Mouse (Mus musculus): Measurements from ENCODE around the gene Krtap4-6. TPM values are rescaled to one million over a fixed set of nuclear protein-coding genes. Genes with fewer than 3 reads are reported as not detected.
"Not testable (repeated sequence)": the region's sequence is repeated elsewhere in the genome, so short reads cannot be mapped to it uniquely, and the experiment has no call there.

The Krtap4-6 gene
- polyA plus RNA-seq, 1 experiment from 2014 or later, result not detected

GRCm38 (mm10) chr11:99646444-99646843, 19.3 kb downstream of the Krtap4-6 start:
- DNase-seq (ENCODE audit: low spot score) (no peak), ATAC-seq (replicated peaks; ENCODE audit: low FRiP score) (no peak)
- no peaks in the 10 kb centered on the region for H3K27me3 ChIP-seq (ENCODE audit: control insufficient read depth, insufficient read depth, low read length)
- no peak overlapping the region for H3K9ac ChIP-seq (ENCODE audit: low read length)
- H3K4me3 ChIP-seq (ENCODE audit: low read depth, low read length), result no peak overlapping the region
- H3K4me2 ChIP-seq (ENCODE audit: low read depth, low read length, severe bottlenecking), result no peak overlapping the region
- no peak overlapping the region for H3K27ac ChIP-seq (ENCODE audit: low read depth, low read length)
- WGBS, result 89% methylated on average over 15 of the region's 15 CpGs
- H3K36me3 ChIP-seq (ENCODE audit: control insufficient read depth, insufficient read depth, low read length), result no peaks in the 10 kb centered on the region
- H3K9me3 ChIP-seq (ENCODE audit: control insufficient read depth, low read length), result no peaks in the 10 kb centered on the region
- H3K4me1 ChIP-seq (replicated peaks; ENCODE audit: control insufficient read depth, insufficient read depth, low read length), result no peaks in the 10 kb centered on the region

DNA sequence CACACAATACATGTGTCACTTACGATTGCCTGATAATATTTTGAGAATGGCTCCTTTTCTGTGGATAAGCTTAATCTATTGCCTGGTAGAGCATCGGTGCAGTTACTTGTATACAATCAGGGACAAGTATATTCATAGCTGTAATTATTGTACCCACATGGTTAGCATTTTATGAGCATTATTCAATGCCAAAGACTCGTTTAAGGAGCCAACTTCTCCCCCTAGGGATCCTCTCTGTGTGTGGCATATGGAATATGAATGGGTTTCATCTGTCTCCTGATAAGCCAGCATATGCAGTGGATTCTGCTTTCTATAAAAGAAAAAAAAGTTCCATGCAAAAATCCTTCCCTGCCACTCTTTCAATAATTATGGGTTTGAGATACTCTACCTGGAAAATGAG, 21.4 kb downstream of the Krtap4-6 start:
- no peak overlapping the region for H3K4me3 ChIP-seq (ENCODE audit: low read depth, low read length)
- no peaks in the 10 kb centered on the region for H3K9me3 ChIP-seq (ENCODE audit: control insufficient read depth, low read length)
- no peaks in the 10 kb centered on the region for H3K4me1 ChIP-seq (replicated peaks; ENCODE audit: control insufficient read depth, insufficient read depth, low read length)
- ATAC-seq (replicated peaks; ENCODE audit: low FRiP score) (no peak), DNase-seq (ENCODE audit: low spot score) (no peak)
- H3K4me2 ChIP-seq (ENCODE audit: low read depth, low read length, severe bottlenecking), result no peak overlapping the region
- no peak overlapping the region for H3K27ac ChIP-seq (ENCODE audit: low read depth, low read length)
- WGBS, result 76% methylated on average over 3 of the region's 3 CpGs
- no peak overlapping the region for H3K9ac ChIP-seq (ENCODE audit: low read length)
- H3K27me3 ChIP-seq (ENCODE audit: control insufficient read depth, insufficient read depth, low read length), result no peaks in the 10 kb centered on the region
- H3K36me3 ChIP-seq (ENCODE audit: control insufficient read depth, insufficient read depth, low read length), result no peaks in the 10 kb centered on the region

- H3K4me2 ChIP-seq (ENCODE audit: low read depth, low read length, severe bottlenecking); DNase-seq (ENCODE audit: low spot score); H3K36me3 ChIP-seq (ENCODE audit: control insufficient read depth, insufficient read depth, low read length); H3K27ac ChIP-seq (ENCODE audit: low read depth, low read length); H3K9me3 ChIP-seq (ENCODE audit: control insufficient read depth, low read length); H3K9ac ChIP-seq (ENCODE audit: low read length); H3K27me3 ChIP-seq (ENCODE audit: control insufficient read depth, insufficient read depth, low read length); H3K4me1 ChIP-seq (replicated peaks; ENCODE audit: control insufficient read depth, insufficient read depth, low read length); H3K4me3 ChIP-seq (ENCODE audit: low read depth, low read length); ATAC-seq (replicated peaks; ENCODE audit: low FRiP score): not testable (repeated sequence)
- 85% methylated on average over 9 of the region's 9 CpGs for WGBS
Measured at GRCm38 (mm10) chr11:99643635-99644139, 22.1 kb downstream of the Krtap4-6 start, which contains the start of gene Krtap4-7. TSS of gene Krtap4-7 (minus strand) at chr11:99644089.

GRCm38 (mm10) chr11:99640926-99641325, 24.8 kb downstream of the Krtap4-6 start:
- WGBS, result 53% methylated on average over 1 of the region's 1 CpGs
- no peak overlapping the region for H3K4me3 ChIP-seq (ENCODE audit: low read depth, low read length)
- no peaks in the 10 kb centered on the region for H3K27me3 ChIP-seq (ENCODE audit: control insufficient read depth, insufficient read depth, low read length)
- no peak overlapping the region for H3K27ac ChIP-seq (ENCODE audit: low read depth, low read length)
- no peaks in the 10 kb centered on the region for H3K4me1 ChIP-seq (replicated peaks; ENCODE audit: control insufficient read depth, insufficient read depth, low read length)
- DNase-seq (ENCODE audit: low spot score), result no peak
- no peaks in the 10 kb centered on the region for H3K36me3 ChIP-seq (ENCODE audit: control insufficient read depth, insufficient read depth, low read length)
- ATAC-seq (replicated peaks; ENCODE audit: low FRiP score), result no peak
- H3K9ac ChIP-seq (ENCODE audit: low read length), result no peak overlapping the region
- H3K9me3 ChIP-seq (ENCODE audit: control insufficient read depth, low read length), result no peaks in the 10 kb centered on the region
- no peak overlapping the region for H3K4me2 ChIP-seq (ENCODE audit: low read depth, low read length, severe bottlenecking)

DNA sequence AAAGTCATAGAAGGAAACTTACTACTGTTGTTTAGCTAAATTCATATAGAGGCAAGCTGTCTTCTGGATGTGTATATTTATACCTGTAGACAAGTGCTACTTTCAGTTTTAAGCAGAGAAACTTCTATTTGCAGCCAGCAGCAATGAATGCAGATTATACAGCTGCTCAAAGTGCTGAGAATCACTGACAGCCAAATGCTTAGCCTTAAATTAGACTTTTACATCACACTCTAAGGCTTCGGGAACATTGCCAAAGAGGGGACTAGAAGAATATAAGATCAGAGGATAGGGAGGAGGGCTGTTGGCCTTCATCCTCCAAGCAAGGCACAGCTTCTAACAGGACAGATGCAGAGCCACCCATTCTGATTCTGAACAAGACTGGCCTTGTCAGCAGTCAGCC, 28.7 kb downstream of the Krtap4-6 start:
- 73% methylated on average over 1 of the region's 1 CpGs for WGBS
- Histone ChIP-seq H3K4me2 (ENCODE audit: low read depth, low read length, severe bottlenecking) (no peak overlapping the region), H3K9me3 (ENCODE audit: control insufficient read depth, low read length) (no peaks in the 10 kb centered on the region), H3K4me3 (ENCODE audit: low read depth, low read length) (no peak overlapping the region), H3K4me1 (replicated peaks; ENCODE audit: control insufficient read depth, insufficient read depth, low read length) (no peaks in the 10 kb centered on the region), H3K27me3 (ENCODE audit: control insufficient read depth, insufficient read depth, low read length) (no peaks in the 10 kb centered on the region), H3K27ac (ENCODE audit: low read depth, low read length) (no peak overlapping the region), H3K36me3 (ENCODE audit: control insufficient read depth, insufficient read depth, low read length) (no peaks in the 10 kb centered on the region), H3K9ac (ENCODE audit: low read length) (no peak overlapping the region)
- DNase-seq (ENCODE audit: low spot score) (no peak), ATAC-seq (replicated peaks; ENCODE audit: low FRiP score) (no peak)

DNA sequence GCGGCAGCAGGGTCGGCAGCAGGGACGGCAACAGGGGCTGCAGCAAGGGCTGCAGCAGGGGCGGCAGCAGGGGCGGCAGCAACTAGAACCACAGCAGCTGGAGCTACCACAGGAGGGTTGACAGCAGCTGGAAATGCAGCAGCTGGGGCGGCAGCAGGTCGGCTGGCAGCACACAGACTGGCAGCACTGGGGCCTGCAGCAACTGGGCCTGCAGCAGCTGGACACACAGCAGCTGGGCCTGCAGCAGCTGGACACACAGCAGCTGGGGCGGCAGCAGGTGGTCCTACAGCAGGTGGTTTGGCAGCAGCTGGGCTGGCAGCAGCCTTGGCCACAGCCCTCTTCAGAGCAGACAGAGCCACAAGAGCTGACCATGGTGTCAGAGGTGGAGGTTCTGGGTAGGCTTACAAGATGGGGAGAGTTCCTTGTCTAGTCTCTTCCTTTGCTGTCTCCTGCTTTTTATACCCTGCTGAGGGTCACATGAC, 31.1 kb downstream of the Krtap4-6 start, which contains the start of gene Krtap4-2:
TSS of gene Krtap4-2 (minus strand) at position 432 of the 482 bp plus-strand sequence.
- H3K27ac ChIP-seq (ENCODE audit: low read depth, low read length), result no peak within 1 kb of the TSS
- no peaks in the 10 kb centered on the region for H3K4me1 ChIP-seq (replicated peaks; ENCODE audit: control insufficient read depth, insufficient read depth, low read length)
- H3K36me3 ChIP-seq (ENCODE audit: control insufficient read depth, insufficient read depth, low read length), result no peaks in the 10 kb centered on the region
- 30% methylated on average over 7 of the region's 8 CpGs for WGBS
- no peak within 1 kb of the TSS for H3K9ac ChIP-seq (ENCODE audit: low read length)
- no peak within 1 kb of the TSS for H3K4me2 ChIP-seq (ENCODE audit: low read depth, low read length, severe bottlenecking)
- DNase-seq (ENCODE audit: low spot score) (no peak), ATAC-seq (replicated peaks; ENCODE audit: low FRiP score) (no peak)
- H3K4me3 ChIP-seq (ENCODE audit: low read depth, low read length), result no peak within 1 kb of the TSS
- no peaks in the 10 kb centered on the region for H3K9me3 ChIP-seq (ENCODE audit: control insufficient read depth, low read length)
- H3K27me3 ChIP-seq (ENCODE audit: control insufficient read depth, insufficient read depth, low read length), result no peaks in the 10 kb centered on the region

DNA sequence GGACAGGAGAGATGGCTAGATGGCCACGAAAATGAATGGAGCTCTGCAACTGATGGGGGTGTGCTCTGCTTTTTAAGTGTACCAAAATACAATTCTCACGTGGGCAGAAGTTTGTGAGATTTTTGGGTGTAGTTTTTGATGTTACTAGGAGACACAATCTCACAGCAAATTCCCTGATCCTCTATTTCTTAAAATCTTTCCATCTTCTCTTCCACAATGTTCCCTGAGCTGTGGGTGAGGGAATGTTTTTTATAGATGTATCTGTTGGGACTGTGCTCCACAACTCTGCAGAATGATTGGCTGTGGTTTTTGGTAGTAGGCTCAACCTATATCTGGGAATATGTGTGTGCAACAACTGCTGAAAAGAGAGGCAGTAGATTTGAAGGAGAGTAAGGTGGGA, 32.5 kb downstream of the Krtap4-6 start:
- ATAC-seq (replicated peaks; ENCODE audit: low FRiP score), result no peak
- H3K27ac ChIP-seq (ENCODE audit: low read depth, low read length), result no peak overlapping the region
- H3K36me3 ChIP-seq (ENCODE audit: control insufficient read depth, insufficient read depth, low read length), result no peaks in the 10 kb centered on the region
- no peak overlapping the region for H3K4me3 ChIP-seq (ENCODE audit: low read depth, low read length)
- WGBS, result 74% methylated on average over 2 of the region's 2 CpGs
- H3K27me3 ChIP-seq (ENCODE audit: control insufficient read depth, insufficient read depth, low read length), result no peaks in the 10 kb centered on the region
- DNase-seq (ENCODE audit: low spot score), result no peak
- no peaks in the 10 kb centered on the region for H3K4me1 ChIP-seq (replicated peaks; ENCODE audit: control insufficient read depth, insufficient read depth, low read length)
- H3K9ac ChIP-seq (ENCODE audit: low read length), result no peak overlapping the region
- H3K4me2 ChIP-seq (ENCODE audit: low read depth, low read length, severe bottlenecking), result no peak overlapping the region
- no peaks in the 10 kb centered on the region for H3K9me3 ChIP-seq (ENCODE audit: control insufficient read depth, low read length)

DNA sequence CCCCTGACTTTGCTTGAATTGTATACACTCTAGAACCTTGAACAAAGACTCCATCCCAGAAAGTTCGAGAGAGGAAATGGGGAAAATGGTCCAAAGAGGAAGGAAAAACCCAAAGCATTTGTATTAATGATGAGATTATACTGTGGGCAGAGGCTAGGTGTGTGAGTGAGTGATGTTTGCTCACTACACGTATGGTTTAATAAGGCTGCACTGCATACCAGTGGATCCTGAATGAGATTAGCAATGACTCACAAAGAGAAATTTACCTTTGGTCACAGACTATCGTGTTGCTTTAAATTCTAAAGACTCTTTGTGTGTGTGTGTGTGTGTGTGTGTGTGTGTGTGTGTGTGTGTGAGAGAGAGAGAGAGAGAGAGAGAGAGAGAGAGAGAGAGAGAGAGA, 34.9 kb downstream of the Krtap4-6 start:
- H3K36me3 ChIP-seq (ENCODE audit: control insufficient read depth, insufficient read depth, low read length), result no peaks in the 10 kb centered on the region
- no peak overlapping the region for H3K4me2 ChIP-seq (ENCODE audit: low read depth, low read length, severe bottlenecking)
- 75% methylated on average over 3 of the region's 3 CpGs for WGBS
- H3K4me3 ChIP-seq (ENCODE audit: low read depth, low read length), result no peak overlapping the region
- no peaks in the 10 kb centered on the region for H3K27me3 ChIP-seq (ENCODE audit: control insufficient read depth, insufficient read depth, low read length)
- H3K4me1 ChIP-seq (replicated peaks; ENCODE audit: control insufficient read depth, insufficient read depth, low read length), result no peaks in the 10 kb centered on the region
- ATAC-seq (replicated peaks; ENCODE audit: low FRiP score) (no peak), DNase-seq (ENCODE audit: low spot score) (no peak)
- no peaks in the 10 kb centered on the region for H3K9me3 ChIP-seq (ENCODE audit: control insufficient read depth, low read length)
- no peak overlapping the region for H3K27ac ChIP-seq (ENCODE audit: low read depth, low read length)
- H3K9ac ChIP-seq (ENCODE audit: low read length), result no peak overlapping the region

DNA sequence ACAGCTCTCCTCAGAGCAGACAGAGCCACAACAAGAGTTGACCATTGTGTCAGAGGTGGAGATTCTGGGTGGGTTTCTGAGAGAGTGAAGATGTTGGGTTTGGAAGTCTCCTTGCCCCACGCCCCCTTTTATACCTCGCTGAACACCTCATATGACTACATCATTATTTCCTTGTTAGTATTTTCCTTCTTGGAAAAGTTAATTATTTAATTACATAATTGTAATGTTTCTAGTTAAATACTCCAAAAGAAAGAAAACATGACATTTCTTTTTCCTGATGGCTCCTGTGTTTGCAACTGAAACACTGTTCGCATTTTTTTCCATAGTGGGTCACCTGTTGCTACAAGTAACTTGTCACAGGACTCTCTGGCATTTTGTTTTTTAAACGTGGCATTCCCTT, 37.6 kb downstream of the Krtap4-6 start, which contains the start of gene Krtap4-1:
TSS of gene Krtap4-1 (minus strand) at position 101 of the 400 bp plus-strand sequence.
- ATAC-seq (replicated peaks; ENCODE audit: low FRiP score) (no peak), DNase-seq (ENCODE audit: low spot score) (no peak)
- no peak within 1 kb of the TSS for H3K4me2 ChIP-seq (ENCODE audit: low read depth, low read length, severe bottlenecking)
- no peak within 1 kb of the TSS for H3K9ac ChIP-seq (ENCODE audit: low read length)
- H3K27ac ChIP-seq (ENCODE audit: low read depth, low read length), result no peak within 1 kb of the TSS
- H3K27me3 ChIP-seq (ENCODE audit: control insufficient read depth, insufficient read depth, low read length), result no peaks in the 10 kb centered on the region
- no peaks in the 10 kb centered on the region for H3K36me3 ChIP-seq (ENCODE audit: control insufficient read depth, insufficient read depth, low read length)
- H3K9me3 ChIP-seq (ENCODE audit: control insufficient read depth, low read length), result no peaks in the 10 kb centered on the region
- H3K4me3 ChIP-seq (ENCODE audit: low read depth, low read length), result no peak within 1 kb of the TSS
- H3K4me1 ChIP-seq (replicated peaks; ENCODE audit: control insufficient read depth, insufficient read depth, low read length), result no peaks in the 10 kb centered on the region
- WGBS, result 82% methylated on average over 4 of the region's 4 CpGs

Data from forebrain, embryonic 11.5 days (tissue).